Mouse (Mus musculus): ENCODE measurements around the gene Ano7. TPM values are rescaled to one million over a fixed set of nuclear protein-coding genes. Genes with fewer than 3 reads are reported as not detected.

Gene Ano7
- 0.35 and 0.44 TPM in 2 replicates for polyA plus RNA-seq (2015; fragmentation: Nextera tagmentation; extraction: Ambion mirVana)

GRCm38 (mm10) chr1:93373665-93374064 lies at the start of gene Ano7:
Ano7 (plus strand) TSS chr1:93373930.
- H3K27ac ChIP-seq = no peak within 1 kb of the TSS
- no peaks in the 10 kb centered on the region for H3K36me3 ChIP-seq
- no peak for ATAC-seq (replicated peaks; ENCODE audit: low FRiP score)
- no peak within 1 kb of the TSS for H3K9ac ChIP-seq
- WGBS = 63% methylated on average over 4 of the region's 4 CpGs
- no peak within 1 kb of the TSS for H3K4me3 ChIP-seq (replicated peaks)
- H3K4me2 ChIP-seq = no peak within 1 kb of the TSS
- no peaks in the 10 kb centered on the region for H3K4me1 ChIP-seq
- no peaks in the 10 kb centered on the region for H3K27me3 ChIP-seq
- H3K9me3 ChIP-seq (replicated peaks) = no peaks in the 10 kb centered on the region

DNA sequence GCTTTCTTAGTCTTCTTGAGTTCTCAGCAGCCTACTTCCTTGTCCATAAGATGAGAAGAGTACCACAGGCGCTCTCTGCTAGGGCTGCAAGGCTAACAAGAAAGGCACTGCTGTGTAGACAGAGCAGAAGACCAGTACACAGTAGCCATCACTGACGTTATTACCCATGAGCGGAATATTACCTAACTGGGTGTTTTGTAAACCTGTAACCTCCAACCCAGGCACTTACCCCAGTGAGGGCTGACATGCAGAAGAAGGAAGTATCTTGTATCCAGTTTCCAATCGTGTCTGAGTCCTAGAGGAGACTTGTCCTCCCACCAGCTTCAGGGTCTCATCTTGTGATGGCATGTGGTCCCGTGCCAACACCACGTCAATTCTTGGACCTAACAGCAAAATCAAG lies 49.8 kb upstream of the Ano7 start:
- Histone ChIP-seq H3K9me3 (replicated peaks) (no peaks in the 10 kb centered on the region), H3K9ac (no peak overlapping the region), H3K27me3 (no peaks in the 10 kb centered on the region), H3K36me3 (peaks cover 90% of the 10 kb centered on the region), H3K27ac (no peak overlapping the region), H3K4me2 (no peak overlapping the region), H3K4me1 (no peaks in the 10 kb centered on the region), H3K4me3 (replicated peaks) (no peak overlapping the region)
- ATAC-seq (replicated peaks; ENCODE audit: low FRiP score) = no peak
- 90% methylated on average over 6 of the region's 6 CpGs for WGBS

DNA sequence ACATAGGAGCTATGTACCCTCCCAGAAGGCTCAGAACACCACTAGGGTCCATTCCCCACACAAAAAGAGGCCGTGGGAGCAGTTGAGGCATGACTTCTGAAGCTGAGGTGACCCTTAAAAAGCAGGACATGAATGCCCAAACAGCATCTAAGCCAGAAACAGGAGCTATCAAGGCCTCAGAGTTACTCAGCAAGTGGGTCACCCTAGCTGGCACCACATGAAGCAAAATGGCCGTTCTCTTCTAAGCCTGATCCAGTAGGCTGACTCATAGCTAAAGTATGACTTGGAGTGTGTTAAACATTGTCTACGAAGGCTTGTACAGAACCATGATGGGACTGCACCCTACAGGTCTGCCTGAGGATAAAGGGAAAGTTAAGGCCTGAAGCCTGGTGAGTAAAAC lies 47.3 kb upstream of the Ano7 start:
- H3K36me3 ChIP-seq = peaks cover 87% of the 10 kb centered on the region
- 93% methylated on average over 3 of the region's 3 CpGs for WGBS
- ATAC-seq (replicated peaks; ENCODE audit: low FRiP score) = no peak

DNA sequence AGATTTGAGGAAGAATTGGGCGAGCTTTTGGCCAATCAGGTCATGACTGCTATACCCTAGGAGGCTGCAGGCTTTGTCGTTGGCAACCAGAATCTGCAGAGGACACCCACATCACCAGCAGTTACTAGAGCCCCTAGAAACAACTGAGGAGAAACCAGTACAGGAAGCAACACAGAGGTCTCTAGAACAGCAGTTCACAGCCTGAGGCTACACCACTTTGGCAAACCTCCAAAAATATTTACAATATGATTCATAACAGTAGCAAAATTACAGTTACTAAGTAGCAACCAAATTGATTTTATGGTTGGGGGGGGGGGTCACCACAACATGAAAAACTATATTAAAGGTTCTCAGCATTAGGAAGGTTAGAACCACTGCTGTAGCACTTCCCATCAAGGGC lies 39.1 kb upstream of the Ano7 start:
- Histone ChIP-seq H3K27ac (no peak overlapping the region), H3K4me2 (no peak overlapping the region), H3K27me3 (no peaks in the 10 kb centered on the region), H3K4me3 (replicated peaks) (no peak overlapping the region), H3K36me3 (peaks cover 63% of the 10 kb centered on the region), H3K4me1 (no peaks in the 10 kb centered on the region), H3K9ac (no peak overlapping the region), H3K9me3 (replicated peaks) (no peaks in the 10 kb centered on the region)
- WGBS = 74% methylated on average over 2 of the region's 2 CpGs
- ATAC-seq (replicated peaks; ENCODE audit: low FRiP score) = no peak

More for the DNA sequence above, 47.3 kb upstream of the Ano7 start:
- H3K9me3 ChIP-seq (replicated peaks) = no peaks in the 10 kb centered on the region
- H3K9ac ChIP-seq = no peak overlapping the region
- H3K4me3 ChIP-seq (replicated peaks) = no peak overlapping the region
- no peak overlapping the region for H3K4me2 ChIP-seq
- no peak overlapping the region for H3K27ac ChIP-seq
- H3K27me3 ChIP-seq = no peaks in the 10 kb centered on the region
- H3K4me1 ChIP-seq = no peaks in the 10 kb centered on the region

- Histone ChIP-seq H3K27ac (peak within 1 kb of the TSS; percentile 76), H3K4me1 (peaks cover 23% of the 10 kb centered on the region), H3K27me3 (no peaks in the 10 kb centered on the region), H3K36me3 (peaks cover 18% of the 10 kb centered on the region), H3K4me2 (peak within 1 kb of the TSS; percentile 83), H3K4me3 (replicated peaks) (peak within 1 kb of the TSS; percentile 78), H3K9me3 (replicated peaks) (no peaks in the 10 kb centered on the region), H3K9ac (peak within 1 kb of the TSS; percentile 74)
- ATAC-seq (replicated peaks; ENCODE audit: low FRiP score) = peak; percentile 97
- under 1% methylated on average over 63 of the region's 63 CpGs for WGBS
These were observed 30.9 kb upstream of the Ano7 start, which contains the start of the genes Ppp1r7 and Pask for GRCm38 (mm10) chr1:93342648-93343503. Ppp1r7 (plus strand) TSS chr1:93342854. Pask (minus strand) TSS chr1:93343482.

- peak; percentile 97 for ATAC-seq (replicated peaks; ENCODE audit: low FRiP score)
- Histone ChIP-seq H3K4me1 (peaks cover 23% of the 10 kb centered on the region), H3K9ac (peak overlapping the region; percentile 74), H3K27me3 (no peaks in the 10 kb centered on the region), H3K4me3 (replicated peaks) (peak overlapping the region; percentile 78), H3K27ac (peak overlapping the region; percentile 76), H3K4me2 (peak overlapping the region; percentile 83), H3K9me3 (replicated peaks) (no peaks in the 10 kb centered on the region), H3K36me3 (peaks cover 25% of the 10 kb centered on the region)
- under 1% methylated on average over 39 of the region's 39 CpGs for WGBS
These were observed 30.2 kb upstream of the Ano7 start for GRCm38 (mm10) chr1:93343504-93344047.

DNA sequence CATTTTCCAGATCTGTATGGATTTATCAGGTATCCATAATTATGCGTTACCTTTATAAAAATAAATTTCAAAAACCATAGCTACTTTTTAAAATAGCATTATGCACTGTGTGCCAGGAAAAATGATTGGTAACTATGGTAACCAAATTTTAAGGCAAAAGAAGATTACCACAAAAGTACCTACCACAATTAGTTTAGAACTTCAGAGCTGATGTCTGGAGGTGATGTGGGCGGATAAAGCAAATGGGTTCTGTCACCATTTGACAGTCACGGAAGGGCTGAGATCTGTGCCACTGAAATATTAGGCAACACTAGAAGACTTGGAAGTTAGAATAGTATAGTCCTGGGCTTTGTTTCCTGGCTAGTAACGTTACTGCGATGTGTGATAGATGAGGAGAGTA lies 26.6 kb upstream of the Ano7 start:
- ATAC-seq (replicated peaks; ENCODE audit: low FRiP score) = no peak
- H3K4me2 ChIP-seq = no peak overlapping the region
- 89% methylated on average over 5 of the region's 5 CpGs for WGBS
- no peaks in the 10 kb centered on the region for H3K27me3 ChIP-seq
- no peak overlapping the region for H3K4me3 ChIP-seq (replicated peaks)
- peaks cover 61% of the 10 kb centered on the region for H3K36me3 ChIP-seq
- H3K9ac ChIP-seq = no peak overlapping the region
- H3K9me3 ChIP-seq (replicated peaks) = no peaks in the 10 kb centered on the region
- H3K27ac ChIP-seq = no peak overlapping the region
- peaks cover 12% of the 10 kb centered on the region for H3K4me1 ChIP-seq

GRCm38 (mm10) chr1:93349701-93350100 lies 24.0 kb upstream of the Ano7 start:
- no peak overlapping the region for H3K27ac ChIP-seq
- no peaks in the 10 kb centered on the region for H3K9me3 ChIP-seq (replicated peaks)
- peaks cover 86% of the 10 kb centered on the region for H3K36me3 ChIP-seq
- H3K4me2 ChIP-seq = no peak overlapping the region
- ATAC-seq (replicated peaks; ENCODE audit: low FRiP score) = no peak
- H3K27me3 ChIP-seq = no peaks in the 10 kb centered on the region
- H3K4me3 ChIP-seq (replicated peaks) = no peak overlapping the region
- WGBS = 37% methylated on average over 4 of the region's 4 CpGs
- H3K4me1 ChIP-seq = peaks cover 5% of the 10 kb centered on the region
- no peak overlapping the region for H3K9ac ChIP-seq

- H3K4me2 ChIP-seq = no peak overlapping the region
- no peak overlapping the region for H3K9ac ChIP-seq
- no peak for ATAC-seq (replicated peaks; ENCODE audit: low FRiP score)
- no peak overlapping the region for H3K27ac ChIP-seq
- H3K9me3 ChIP-seq (replicated peaks) = no peaks in the 10 kb centered on the region
- no peaks in the 10 kb centered on the region for H3K27me3 ChIP-seq
- H3K36me3 ChIP-seq = peaks cover 99% of the 10 kb centered on the region
- no peak overlapping the region for H3K4me3 ChIP-seq (replicated peaks)
- H3K4me1 ChIP-seq = no peaks in the 10 kb centered on the region
- WGBS = 94% methylated on average over 2 of the region's 2 CpGs
These were observed 21.0 kb upstream of the Ano7 start for GRCm38 (mm10) chr1:93352724-93353123.

- Histone ChIP-seq H3K27ac (no peak overlapping the region), H3K9me3 (replicated peaks) (no peaks in the 10 kb centered on the region), H3K4me3 (replicated peaks) (no peak overlapping the region), H3K9ac (no peak overlapping the region), H3K27me3 (no peaks in the 10 kb centered on the region), H3K4me2 (no peak overlapping the region), H3K4me1 (no peaks in the 10 kb centered on the region), H3K36me3 (peaks cover 89% of the 10 kb centered on the region)
- ATAC-seq (replicated peaks; ENCODE audit: low FRiP score) = no peak
- 88% methylated on average over 4 of the region's 4 CpGs for WGBS
These were observed 11.1 kb upstream of the Ano7 start for GRCm38 (mm10) chr1:93362661-93363060.

GRCm38 (mm10) chr1:93365641-93366040 lies 8.1 kb upstream of the Ano7 start:
- Histone ChIP-seq H3K27ac (no peak overlapping the region), H3K4me1 (no peaks in the 10 kb centered on the region), H3K9me3 (replicated peaks) (no peaks in the 10 kb centered on the region), H3K36me3 (peaks cover 63% of the 10 kb centered on the region), H3K4me3 (replicated peaks) (no peak overlapping the region), H3K27me3 (no peaks in the 10 kb centered on the region), H3K4me2 (no peak overlapping the region), H3K9ac (no peak overlapping the region)
- no peak for ATAC-seq (replicated peaks; ENCODE audit: low FRiP score)
- WGBS = 92% methylated on average over 6 of the region's 6 CpGs

DNA sequence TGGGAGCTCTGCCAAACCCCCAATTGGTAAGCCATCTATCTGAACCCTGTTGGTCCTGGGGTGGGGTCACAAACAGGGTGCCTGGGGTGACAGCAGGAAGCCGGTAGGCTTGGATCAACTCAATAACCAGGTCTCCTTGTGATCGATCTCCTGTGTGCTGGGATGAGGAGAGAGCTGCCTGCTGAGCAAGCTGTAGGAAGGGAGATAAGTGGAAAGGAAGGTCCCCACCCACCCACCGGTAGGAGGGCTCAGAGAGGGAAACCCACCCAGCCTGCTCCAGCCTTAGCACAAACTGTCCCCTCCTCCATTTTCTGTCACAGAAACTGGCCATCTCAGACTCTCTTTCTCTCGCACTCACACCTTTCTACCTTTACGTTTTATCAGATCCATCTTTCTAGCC lies 3.6 kb downstream of the Ano7 start:
- 70% methylated on average over 5 of the region's 5 CpGs for WGBS
- Histone ChIP-seq H3K9me3 (replicated peaks) (no peaks in the 10 kb centered on the region), H3K4me3 (replicated peaks) (no peak overlapping the region), H3K27me3 (no peaks in the 10 kb centered on the region), H3K4me1 (no peaks in the 10 kb centered on the region), H3K36me3 (no peaks in the 10 kb centered on the region), H3K4me2 (no peak overlapping the region), H3K27ac (no peak overlapping the region), H3K9ac (no peak overlapping the region)
- ATAC-seq (replicated peaks; ENCODE audit: low FRiP score) = no peak

Measured in kidney, embryonic 15.5 days (tissue).